Mouse (Mus musculus) right cerebral cortex, postnatal 14 days (tissue): ENCODE results near the gene Tjp2.

Source experiments
- DNase-seq: peaks from one replicate; pipeline ENCODE4 v3.0.0; 2022

The Tjp2 gene

GRCm38 (mm10) chr19:24176692-24177091 lies 48.1 kb downstream of the Tjp2 start:
- no peak for DNase-seq

DNA sequence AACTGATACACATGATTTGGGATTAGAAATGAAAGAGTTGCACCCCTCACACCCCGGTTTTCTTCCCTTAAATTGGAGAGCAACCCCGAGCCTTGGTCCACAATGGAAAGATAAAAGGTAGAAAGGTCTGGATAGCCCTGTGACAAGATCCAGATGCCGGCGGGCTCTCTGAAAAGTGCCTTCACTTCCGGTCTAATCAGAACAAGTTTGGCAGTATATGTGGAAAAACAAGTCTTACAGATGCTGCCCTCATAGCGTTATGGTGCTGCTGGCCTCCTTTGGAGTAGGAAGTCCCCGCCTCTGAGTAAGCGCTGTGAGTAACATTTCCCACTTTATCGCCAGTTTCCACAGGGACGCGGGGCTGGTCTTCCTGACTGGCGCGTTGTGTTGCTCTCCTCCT lies 49.9 kb downstream of the Tjp2 start:
- no peak for DNase-seq

DNA sequence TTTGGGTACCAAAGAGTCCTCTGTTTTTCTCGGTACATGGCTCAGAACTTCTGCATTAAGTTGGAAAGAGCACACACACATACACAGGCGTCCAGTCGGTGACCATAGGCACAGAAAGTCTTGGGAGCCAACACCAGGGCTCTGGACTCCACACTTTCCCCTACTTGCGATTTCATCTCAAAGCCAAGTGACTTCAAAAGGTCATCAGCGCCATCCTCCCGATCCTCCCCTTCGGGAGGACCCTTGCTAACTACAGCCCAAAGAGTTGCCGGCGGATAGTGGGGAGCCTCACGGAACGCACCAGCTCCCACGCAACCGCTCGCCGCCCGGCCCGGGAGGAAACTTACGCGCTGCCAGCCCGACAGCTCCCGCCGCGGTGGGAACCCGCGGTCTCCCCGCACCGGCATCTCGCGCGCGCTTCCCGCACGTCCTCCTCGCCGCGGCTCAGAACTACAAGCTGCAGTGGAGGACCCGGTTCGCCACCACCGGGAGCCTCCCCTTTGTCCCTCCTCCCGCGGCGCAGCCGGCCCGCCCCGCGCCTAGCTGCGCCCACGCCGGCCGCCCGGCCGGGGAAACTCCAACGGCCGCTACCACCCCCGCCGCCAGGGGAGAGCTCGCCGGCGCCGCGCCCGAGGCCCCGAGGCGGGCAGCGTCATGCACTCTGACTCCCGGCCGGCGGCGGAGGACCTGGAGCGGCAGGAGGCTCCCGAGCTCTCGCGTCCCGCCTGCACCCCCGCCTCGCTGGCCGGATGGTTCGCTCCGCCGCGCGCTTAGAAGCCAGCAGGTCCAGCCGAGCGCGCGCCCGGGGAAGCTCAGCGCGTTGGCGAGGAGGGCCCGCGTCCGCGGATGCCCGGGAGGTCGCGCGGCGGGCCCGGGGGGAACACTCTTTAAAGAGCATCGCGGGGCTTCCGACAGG lies 51.0 kb downstream of the Tjp2 start:
- DNase-seq, result peak; percentile 86

DNA sequence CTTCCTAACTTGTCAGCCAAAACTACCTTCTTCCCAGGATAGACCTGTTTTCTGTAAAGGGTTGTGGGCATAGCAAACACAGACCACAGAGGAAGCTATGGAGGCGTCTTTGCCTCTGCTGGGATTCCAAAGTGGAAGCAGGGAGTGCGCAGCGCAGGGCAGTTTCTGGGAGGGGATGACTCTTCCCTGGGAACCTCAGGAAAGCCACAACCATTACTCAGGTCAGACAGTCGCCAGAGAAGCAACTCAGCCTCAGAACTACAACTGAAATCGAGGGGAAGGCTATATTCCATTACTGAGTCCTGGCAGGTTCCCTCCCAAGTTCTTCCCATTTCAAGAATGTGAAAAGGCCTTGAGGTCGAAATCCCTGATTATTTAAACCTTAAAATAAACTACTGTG lies 51.8 kb downstream of the Tjp2 start:
- no peak for DNase-seq

DNA sequence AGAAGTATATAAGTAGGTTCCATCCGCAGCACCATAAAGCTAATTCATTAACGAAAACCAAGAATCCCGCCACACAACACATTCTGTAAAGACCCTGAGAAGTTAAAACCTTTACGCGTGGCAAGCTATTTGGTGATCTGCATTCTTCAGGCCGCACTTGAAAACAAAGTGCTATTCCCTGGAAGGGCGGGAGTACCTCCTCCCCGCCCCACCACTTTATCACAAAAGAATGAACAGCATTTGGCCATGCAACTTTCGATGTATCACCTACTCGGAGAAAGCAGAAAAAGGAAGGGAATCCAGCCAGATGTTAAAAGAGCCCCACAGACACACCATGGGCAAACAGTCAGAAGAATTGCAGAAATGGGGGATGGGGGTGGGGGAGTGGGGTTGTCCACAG lies 56.3 kb downstream of the Tjp2 start:
- no peak for DNase-seq

DNA sequence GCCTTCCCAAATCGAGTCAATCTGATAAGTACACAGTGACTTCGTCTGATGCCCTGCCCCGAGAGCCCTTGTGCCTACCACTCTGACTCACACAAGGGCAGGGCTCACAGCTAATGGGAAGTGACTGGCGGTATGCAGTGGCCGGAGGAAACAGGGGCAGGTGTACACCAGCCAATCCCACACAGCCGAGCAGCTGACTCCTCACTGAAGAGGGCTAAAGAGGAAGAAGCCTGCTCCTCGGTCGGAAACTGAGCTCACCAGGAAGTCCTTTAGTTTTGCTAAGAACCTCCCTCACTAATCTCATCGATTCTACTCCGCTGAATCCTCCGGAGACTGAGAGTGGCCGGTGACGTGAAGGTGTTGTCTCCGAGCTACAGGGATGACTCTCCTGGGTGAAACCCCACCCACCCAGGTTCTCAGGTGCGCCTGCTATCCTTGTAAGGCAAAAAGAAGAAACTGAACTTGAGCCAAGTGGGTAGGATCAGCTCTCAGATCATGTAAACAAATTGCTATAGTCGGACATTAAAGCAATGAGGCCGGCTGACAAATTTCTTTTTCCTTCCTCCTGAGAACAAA lies 58.2 kb downstream of the Tjp2 start:
- DNase-seq, result no peak

DNA sequence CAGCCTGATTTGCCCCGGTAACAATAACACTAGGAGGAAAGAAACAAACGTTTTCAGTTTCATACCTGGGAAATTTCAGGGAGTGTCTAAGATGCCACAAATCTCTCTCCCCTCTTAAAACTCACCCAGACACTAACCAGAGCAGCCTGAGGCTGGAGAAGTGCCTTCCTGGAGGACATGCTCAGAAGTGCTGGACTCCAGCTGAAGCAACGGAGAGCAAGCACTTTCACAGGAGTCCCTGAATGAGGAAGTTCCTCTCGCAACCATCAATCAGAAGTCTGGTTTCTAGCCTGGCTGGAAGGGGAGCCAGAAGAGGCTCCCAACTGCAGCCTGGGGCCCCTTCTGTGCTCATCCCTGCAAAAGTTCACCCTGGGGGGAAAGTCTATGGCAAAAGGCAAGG lies 60.9 kb downstream of the Tjp2 start:
- DNase-seq, result no peak

GRCm38 (mm10) chr19:24160460-24160859 lies 64.4 kb downstream of the Tjp2 start:
- DNase-seq, result no peak

DNA sequence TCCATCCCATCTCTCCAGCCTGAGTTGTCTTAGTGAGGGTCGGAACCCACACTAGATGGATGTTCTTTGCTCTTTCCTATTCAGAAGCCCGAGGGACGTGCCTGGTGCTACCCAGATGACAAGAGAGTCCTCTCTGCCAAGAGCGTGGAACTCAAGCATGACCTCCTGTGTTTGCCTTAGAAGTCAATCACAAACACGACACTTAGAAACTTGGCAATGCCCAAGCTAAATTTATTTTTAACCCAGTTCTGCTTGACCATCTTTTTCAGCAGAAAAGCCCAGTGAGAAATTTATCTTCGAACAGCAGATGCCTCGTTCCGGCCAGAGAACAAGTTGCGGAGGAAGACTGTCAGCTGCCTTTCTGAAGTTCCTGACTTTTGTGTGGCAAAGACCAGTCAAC lies 65.1 kb downstream of the Tjp2 start:
- DNase-seq, result no peak

GRCm38 (mm10) chr19:24159334-24159733 lies 65.5 kb downstream of the Tjp2 start:
- no peak for DNase-seq

GRCm38 (mm10) chr19:24156067-24156455 lies 68.8 kb downstream of the Tjp2 start:
- DNase-seq, result no peak

- DNase-seq, result no peak
These were observed 69.3 kb downstream of the Tjp2 start for GRCm38 (mm10) chr19:24155395-24156066.

DNA sequence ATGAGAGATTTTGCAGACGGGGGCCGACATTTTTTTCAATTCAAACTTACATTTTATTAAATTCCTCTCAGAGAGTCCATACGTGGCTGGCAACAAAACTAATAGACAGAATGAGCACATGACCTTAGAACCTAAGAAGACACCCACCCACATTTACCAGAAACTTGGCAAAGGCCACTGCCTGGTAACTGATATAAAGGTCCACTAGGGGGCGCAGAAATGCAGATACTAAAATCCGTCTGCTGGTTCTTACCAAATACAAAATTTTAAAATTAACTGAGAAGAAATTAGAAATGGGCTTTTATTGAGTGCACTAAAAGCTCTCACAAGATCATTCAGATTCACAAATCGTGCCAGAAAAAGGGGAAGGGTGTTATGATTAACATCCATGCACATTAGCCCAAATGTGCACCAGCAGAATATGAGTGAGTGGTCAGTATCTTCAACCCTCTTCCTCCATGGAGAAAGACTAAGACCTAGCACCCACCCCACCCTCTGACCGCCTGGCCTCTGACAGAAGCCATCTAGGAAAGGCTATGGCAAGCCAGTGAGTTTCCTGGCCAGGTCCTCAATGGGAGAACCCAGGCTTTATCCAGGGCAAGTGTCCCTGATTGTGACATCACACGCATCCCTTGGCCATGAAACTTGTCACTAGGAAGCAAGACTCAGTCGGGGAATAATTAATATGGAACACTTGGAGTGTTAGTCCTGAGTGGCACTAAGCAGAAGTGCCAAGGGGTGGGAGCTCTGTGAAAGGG lies 71.4 kb downstream of the Tjp2 start:
- peak; percentile 44 for DNase-seq

DNA sequence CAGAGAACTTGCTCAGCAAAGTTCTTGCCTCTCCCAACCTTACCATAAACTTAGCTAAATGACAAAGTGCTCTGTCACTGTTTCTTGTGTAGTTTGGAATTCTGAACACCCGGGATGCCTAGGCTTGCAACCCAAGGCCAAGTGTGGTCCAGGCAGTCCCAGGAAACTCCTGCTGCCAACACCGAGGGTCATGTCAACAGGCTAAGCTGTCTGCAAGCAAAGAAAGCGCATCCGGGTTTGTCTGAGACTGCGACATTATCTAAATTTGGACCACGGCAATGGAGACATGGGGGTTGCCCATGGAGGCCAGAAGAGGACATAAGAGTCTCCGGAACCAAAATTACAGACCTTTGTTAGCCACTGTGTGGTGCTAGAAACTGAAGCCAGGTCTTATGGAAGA lies 80.8 kb downstream of the Tjp2 start:
- no peak for DNase-seq

DNA sequence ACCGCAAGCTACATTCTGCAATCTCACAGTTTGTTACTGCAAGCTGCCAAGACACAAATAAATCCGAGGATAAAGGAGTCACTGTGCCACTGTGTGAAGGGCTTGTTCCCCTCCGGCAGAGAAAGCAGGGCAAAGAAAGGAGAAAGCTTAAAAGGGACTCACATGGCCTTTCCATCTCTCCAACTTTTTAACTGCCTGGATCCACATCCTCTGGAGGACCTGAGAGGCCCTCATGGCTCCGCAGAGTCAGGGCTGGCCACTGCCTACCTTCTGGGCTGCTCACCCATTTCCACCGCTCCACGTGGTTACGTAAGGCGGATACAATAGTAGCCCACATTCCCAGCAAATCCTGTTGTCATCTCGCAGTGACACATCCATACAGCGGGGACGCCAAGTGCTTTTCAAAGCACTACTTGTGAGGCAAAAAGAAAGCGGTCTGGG lies 82.2 kb downstream of the Tjp2 start:
- DNase-seq, result peak; percentile 38

- DNase-seq, result no peak
These were observed 84.5 kb downstream of the Tjp2 start for GRCm38 (mm10) chr19:24140298-24140697.

DNA sequence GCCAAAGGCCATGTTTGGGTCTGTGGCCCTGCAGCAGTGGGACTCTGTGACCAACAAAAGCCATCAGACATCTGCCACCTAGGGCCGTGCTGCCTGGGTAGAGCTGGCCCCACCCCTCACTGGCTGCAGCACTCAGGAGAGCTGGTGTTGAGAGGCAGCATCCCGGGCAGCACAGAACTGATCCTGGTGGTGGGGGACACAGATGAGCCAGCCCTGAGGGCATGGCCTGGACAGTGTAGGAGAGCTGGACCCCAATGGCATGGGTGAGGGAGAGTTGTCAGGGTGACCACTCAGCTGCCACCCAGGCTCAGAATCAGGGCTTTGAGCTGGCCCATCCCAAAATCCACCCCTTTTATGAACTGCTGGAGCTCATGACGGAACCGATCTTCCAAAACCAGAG lies 87.4 kb downstream of the Tjp2 start:
- DNase-seq, result no peak

GRCm38 (mm10) chr19:24134991-24135390 lies 89.8 kb downstream of the Tjp2 start:
- DNase-seq, result no peak

GRCm38 (mm10) chr19:24134144-24134911 lies 90.5 kb downstream of the Tjp2 start:
- DNase-seq, result no peak

DNA sequence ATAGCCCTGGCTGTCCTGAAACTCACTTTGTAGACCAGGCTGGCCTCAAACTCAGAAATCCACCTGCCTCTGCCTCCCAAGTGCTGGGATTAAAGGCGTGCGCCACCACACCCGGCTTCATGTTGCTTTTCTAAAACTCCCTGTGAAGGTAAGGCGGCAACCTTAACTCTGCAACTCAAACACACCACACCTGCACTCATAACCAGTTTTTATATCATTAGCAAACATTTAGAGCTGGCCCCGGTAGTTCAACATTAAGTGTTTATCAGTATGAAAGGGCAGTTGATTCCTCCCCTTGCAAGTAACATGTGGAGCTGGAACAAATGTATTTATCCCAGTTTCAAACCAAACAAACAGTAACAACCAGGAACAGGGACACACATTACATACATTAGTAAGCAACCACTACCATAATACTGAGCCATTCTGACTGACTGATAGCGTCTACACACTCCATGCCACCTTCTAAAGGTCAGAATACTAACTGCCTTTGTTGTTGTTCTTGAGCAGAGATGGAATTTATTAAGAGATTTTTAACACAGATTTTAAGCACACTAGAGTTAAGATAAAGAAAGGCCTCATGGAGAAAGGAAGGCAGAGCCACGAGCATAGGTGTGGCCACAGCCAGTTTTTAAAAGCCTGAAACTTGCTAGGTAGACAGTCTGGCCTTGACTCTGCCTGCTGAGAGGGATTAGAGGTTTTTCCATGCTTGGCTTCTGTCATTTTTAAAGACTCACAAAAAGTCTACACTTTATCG lies 101.1 kb downstream of the Tjp2 start:
- DNase-seq, result no peak

GRCm38 (mm10) chr19:24123087-24123486 lies 101.7 kb downstream of the Tjp2 start:
- DNase-seq, result no peak

GRCm38 (mm10) chr19:24122647-24123046 lies 102.2 kb downstream of the Tjp2 start:
- no peak for DNase-seq
